Mouse (Mus musculus): ENCODE data around the gene Gp1ba.

The Gp1ba gene

DNA sequence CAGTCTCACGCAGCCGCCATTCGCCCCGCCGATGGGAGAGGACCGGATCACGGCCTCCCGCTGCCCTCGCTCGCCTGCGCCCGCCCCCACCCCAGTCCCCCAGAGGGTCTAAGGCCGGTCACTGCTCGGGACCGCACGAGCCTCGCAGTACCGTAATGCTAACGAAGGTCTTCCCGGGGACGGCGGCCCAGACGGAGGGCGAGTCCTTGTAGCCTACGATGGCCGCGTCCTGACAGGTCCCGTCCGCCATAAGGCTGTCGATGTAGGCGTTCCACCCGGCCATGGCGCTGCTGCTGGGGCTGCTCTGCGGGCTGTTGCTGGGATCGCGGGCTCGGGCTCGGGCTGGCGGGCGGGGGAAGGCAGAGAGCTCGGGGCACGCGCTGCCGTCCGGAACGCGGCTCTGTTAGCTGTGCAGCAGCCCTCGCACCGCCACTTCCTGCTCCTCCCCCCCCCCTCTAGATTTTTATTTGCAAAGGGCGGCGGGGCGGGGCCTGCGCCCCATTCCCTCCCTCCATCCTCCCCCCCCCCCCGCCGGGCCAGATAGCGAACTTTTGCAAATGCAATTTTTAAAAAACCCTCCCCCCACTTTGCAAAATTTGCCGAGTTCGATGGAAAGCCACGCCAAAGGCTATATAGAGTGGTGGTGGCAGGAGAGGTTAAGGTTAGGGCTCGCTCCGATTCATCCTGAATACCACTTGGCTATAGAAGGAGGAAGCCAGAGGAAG is 15.4 kb downstream of the Gp1ba start, which contains the start of gene Pfn1:
TSS of gene Pfn1 (minus strand) at position 447 of the 725 bp plus-strand sequence.
- peak; percentile 78 to 82 for DNase-seq

DNA sequence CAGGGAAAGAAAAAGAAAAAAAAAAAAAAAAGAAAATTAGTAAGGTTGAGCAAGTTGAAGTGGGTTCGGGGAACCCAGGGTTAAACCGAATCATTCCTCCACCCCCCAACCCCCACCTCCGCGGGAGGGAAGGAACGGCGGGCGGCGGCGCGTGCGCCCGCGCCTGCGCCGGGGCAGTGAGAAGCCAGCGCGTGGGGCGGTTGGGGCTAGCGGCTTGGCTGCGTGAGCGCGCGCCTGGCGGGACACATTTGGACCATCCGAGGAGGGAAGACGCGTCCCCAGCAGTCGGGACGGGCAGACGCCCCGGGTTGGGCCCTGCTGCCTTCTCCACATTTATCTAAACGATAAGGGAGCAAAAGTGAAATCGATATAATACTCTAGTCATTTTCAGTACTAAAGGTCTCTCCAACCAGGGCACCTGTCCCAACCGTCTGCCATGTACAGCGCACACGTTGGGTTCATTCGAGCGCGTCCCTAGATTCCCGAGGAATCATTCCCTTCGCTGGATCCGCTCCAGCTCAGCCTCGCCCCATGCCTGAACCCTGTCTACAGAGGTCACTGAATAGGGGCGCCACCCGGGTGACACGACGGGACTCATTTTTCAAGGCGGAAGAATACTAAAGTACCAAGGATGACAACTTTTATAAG is 16.1 kb downstream of the Gp1ba start:
- DNase-seq: peak; percentile 81 to 86

DNA sequence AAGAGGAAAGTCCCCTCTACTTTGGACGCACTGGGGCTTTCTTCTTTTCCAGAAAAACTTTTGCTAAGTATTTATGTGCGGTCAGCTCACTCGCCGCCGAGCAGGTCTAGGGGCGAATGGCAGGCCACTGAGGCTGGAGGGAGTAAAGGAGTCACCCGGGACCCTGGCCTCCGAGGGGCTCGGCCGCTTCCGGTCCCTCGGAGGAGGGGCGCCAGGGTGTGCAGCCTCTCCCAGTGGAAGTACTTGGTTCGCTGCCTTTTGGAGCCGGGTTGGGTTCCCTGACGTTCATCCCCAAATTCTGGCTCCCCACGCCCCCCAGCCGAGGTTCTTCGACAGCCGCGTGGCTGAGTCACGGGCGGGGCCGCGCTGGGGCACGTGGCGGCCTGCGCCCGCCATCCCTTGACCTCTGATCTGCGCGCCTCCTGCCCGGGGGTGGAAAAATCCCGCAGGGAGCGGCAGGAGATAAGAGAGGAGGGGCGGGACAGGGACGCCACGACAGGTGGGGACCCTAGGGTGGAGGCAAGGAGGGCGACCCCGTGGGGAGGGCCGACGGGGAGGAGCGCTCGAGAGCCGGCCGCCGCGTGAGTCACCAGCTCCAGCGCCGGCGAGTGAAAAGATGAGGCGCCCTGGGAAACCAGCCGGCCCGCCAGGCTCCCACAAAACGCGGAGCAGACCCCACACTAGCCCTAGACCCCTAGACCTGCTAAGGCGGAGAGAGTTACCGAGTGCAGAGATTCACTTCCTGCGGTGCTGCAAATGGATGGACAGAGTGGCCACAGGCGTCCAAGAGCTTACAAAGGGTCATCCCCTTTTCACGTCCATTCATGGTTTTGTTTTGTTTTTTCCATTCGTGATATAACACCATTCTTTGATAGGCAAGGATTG is 16.9 kb downstream of the Gp1ba start:
- peak; percentile 18 to 49 for DNase-seq

DNA sequence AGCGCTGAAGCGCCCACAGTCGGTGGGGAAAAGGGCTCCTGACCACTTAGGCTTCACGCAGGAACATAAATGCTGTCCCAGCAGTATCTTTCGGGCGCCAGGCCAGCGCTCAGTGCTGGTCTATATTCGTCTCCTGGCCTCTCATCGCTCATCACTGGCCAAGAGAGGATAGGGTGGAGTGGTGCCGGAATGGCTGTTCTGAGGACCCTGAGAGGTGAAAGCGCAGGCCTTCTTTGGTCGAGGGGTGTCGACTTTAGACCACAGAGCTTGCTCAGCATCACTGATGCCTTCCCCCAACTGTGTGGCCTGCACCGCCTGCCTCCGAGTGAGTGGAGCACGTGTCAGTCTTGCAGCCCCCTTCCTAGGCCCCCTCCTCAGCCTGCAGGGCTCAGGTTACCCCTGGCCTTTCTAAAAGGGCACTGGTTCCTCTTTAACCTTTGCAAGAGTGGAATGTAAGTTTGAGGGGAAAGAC is 17.6 kb downstream of the Gp1ba start:
- peak in 1 of 2 experiments; percentile 47 for DNase-seq

DNA sequence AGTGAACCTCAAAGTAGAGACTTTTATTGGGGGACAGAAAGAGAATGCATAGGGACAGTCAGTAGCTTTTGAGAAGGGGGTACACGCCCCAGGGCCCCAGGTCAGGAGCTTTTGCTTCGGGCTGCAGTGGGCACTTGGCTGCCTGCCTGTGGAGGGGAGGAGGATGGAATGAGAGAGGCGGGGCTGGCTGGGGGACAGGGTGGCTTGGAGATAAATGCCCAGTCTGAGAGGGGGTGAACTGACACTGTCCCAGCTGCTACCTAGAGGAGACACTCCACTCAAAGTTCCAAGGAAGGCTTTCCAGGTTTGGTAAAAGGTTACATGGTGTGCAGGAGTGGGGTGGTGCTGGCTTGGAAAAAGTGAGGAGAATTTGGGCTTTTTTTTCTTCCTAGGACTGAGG is 18.0 kb downstream of the Gp1ba start, which contains the start of gene Eno3:
TSS of gene Eno3 (plus strand) at position 239 of the 400 bp plus-strand sequence.
- peak in 1 of 2 experiments; percentile 24 for DNase-seq

DNA sequence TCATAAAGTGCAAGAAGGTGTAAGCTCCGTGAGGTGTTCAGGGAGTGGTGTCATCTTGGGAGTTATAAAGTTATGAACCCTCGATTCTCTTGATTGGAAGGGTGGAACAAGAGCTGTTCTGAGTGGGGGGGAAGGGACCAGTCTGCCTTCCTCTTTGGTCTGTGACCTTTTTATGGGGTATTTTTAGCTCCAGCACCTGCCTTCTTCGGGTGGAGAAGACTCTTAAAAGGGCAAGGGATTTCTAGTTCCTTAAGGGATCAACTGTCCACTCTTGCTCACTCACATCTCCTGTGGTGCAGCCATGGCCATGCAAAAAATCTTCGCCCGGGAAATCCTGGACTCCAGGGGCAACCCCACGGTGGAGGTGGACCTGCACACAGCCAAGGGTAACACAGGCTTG is 18.7 kb downstream of the Gp1ba start:
- peak in 1 of 2 experiments; percentile 3 for DNase-seq

DNA sequence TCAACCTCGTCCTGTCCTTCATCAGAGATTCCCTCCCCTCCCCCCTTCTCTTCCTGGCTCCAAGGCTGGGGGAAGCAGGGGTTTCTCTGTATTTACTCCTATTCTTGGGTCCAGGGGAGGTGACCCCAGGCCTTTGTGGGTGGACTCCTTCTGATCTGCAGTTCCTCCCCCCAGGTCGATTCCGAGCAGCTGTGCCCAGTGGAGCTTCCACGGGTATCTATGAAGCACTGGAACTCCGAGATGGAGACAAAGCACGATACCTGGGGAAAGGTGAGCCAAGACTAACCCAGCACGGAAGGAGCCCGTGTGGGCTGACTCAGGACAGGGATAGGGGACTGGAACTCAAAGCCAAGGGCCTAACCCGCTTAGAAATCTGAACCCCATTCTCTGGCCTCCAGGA is 19.1 kb downstream of the Gp1ba start:
- DNase-seq: no peak

DNA sequence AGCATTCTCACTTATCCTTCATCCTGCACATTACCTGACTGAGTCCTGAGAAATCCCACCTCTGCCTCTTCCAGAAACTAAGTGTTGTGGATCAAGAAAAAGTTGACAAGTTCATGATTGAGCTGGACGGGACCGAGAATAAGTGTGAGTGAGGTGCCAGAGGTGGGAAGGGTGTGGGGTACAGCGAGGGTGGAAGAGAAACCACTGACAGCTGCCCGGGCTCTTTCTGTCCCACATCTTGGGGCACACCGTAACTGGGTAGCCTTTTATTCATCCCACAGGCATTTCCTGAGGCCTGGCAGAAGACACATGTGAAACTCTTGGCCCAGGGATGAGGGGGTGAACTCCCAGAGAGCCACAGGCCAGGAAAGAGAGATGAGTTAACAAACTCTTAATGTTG is 19.6 kb downstream of the Gp1ba start:
- DNase-seq: no peak

DNA sequence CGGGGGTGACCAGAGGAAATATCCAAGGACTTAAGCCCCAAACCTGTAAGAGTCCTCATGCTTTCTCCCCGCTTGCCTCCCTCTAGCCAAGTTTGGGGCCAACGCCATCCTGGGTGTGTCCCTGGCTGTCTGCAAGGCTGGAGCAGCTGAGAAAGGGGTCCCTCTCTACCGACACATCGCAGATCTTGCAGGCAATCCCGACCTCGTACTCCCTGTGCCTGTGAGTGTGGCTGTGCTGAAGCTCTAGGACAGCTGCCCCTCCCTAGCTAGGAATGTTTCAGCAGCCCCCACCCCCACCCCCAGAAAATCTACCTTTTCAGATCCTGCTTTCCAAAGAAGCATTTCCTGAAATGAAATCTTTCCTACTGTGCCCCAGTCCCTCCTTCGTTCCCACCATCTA is 20.0 kb downstream of the Gp1ba start:
- no peak for DNase-seq

DNA sequence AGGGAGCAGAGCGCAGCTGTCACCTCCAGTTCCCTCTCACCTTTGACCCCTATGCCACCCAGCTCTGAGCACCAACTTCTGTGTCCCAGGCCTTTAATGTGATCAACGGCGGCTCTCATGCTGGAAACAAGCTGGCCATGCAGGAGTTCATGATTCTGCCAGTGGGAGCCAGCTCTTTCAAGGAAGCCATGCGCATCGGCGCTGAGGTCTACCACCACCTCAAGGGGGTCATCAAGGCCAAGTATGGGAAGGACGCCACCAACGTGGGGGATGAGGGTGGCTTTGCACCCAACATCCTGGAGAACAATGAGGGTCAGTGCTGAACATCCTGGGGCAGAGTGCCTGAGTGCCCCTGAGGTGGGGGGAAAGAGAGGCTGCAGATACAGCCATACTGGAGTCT is 21.6 kb downstream of the Gp1ba start:
- DNase-seq: no peak

DNA sequence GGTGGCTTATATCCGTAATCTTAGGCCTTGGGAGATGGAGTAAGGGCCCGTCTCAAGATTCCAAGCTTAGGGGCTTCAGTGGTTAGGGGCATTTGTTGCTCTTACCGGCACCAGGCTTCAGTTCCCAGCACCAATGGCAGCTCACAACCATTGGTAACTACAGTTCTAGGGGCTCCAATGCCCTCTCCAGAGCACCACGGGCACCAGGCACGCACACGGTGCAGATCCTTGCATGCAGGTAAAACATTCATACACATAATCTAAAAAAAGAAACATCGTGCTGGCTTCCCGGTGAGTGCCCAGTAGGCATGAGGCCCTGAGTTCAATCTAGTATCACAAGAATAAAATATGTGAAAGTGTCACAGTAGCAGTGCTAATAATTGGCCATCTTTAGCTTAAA is 24.2 kb downstream of the Gp1ba start:
- DNase-seq: no peak

DNA sequence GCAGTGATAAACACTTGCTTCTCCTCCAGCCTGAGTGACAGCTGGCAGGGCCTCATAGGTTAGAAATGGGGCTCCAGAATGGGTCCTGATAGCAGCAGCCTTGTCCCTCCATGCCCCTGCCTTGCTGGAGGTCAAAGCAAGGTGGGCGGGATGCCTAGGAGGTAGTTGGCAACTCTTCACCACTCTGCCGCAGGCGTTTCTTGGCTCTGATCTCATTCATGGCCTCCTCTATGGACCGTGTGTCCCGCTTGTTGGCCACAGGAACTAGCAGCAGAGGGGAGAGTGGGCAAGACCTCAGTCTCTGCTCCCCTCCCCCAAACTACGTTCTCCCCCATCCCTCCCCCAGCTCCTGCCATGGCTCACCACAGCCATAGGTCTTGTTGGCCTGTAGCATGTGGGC is 25.0 kb downstream of the Gp1ba start:
- DNase-seq: no peak

DNA sequence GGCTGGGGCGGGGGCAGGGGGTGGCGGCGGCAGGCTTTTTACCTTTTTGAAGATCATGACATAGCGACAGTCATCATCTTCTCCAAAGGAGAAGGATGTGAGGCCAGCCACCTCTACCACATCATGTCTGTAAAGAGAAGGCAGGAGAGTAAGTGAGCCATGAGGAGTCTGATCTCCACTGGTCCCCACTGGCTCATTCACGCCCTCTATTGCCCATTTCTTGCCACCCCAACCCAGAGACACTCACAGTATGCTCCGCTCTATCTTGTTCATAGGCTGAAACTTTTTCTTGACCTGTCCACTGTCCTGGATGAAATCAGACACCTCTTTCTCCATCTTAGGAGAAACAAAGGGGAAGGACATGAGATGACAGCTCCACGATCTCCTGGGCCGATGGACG is 25.8 kb downstream of the Gp1ba start:
- no peak for DNase-seq

DNA sequence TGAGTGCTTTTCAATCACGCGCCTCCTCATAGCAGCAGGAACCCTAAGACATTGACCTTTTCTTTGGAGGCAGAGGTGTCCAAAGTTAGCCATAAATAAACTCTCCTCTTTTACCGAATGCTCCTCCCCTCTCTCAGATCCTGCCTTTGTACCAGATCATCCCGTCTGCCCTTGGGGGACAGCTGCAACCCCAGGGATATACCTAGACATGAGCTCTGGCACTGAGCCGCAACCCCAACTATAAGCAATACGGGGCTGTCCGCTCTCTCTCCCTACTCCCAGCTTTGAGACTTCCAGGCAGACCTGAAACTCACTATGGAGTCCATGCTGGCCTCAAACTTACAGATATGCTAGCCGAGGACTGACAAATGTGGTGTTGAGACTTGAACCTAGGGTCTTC is 27.8 kb downstream of the Gp1ba start:
- DNase-seq: no peak

DNA sequence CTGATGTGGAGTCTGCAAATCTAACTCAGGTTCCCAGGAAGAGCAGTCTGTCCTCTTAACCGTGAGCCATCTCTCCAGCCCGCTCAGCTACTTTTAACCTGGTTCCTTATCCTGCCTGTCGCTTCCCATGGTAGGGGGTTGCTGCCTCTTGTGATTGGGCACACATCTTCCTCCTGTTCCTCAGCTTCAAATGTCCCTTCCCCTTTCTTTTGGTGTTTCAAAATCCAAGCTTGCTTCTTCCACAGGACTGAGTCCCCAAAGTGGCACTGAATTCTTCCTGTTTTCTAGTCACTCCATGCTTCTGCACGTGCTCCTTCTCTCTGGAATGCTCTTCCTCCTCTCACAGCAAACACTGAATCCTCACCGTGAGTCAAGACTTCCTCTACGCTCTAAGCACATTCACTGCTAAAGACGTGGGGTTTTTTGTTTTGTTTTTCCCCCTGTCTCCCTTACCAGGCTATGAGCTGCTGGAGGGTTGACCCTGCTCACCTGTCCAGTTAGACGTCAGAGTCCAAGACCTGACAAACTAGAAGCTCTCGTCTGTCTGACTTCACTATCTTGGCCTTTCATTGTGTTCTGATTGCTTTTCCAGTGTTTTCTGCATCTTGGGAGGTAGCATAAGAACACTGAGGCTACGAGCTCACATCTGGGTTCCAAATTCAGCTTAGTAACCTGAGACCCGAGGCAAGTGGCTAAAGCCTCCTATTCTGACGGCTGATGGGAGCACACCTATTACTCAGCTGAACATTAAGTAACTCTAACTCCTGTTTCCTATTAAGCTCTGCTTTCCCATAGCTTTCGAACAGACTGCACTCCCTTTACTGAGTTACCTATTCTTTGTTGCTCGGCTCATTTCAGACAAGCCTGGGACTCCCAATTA is 28.6 kb downstream of the Gp1ba start:
- no peak for DNase-seq

DNA sequence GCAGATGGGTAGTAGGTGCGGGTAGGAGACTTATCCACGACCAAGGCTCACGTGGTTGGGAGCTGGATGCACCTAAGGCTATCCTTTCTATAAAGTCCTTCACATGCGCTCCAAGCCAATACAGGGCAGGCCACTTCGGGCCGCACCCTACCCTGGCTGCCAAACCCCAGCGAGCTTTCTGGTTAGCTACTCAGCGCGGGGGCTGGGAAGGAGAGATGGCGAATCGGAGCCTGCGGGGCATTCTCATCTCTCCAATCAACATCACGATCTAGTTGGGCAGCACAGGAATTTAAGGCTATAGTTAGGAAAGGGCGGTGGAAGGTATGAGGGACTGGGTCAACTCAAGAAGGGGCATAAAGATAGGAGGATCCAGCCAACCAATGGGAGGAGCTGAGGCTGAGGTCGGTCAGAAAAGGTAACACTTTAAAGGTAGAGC is 29.4 kb downstream of the Gp1ba start:
- no peak for DNase-seq

DNA sequence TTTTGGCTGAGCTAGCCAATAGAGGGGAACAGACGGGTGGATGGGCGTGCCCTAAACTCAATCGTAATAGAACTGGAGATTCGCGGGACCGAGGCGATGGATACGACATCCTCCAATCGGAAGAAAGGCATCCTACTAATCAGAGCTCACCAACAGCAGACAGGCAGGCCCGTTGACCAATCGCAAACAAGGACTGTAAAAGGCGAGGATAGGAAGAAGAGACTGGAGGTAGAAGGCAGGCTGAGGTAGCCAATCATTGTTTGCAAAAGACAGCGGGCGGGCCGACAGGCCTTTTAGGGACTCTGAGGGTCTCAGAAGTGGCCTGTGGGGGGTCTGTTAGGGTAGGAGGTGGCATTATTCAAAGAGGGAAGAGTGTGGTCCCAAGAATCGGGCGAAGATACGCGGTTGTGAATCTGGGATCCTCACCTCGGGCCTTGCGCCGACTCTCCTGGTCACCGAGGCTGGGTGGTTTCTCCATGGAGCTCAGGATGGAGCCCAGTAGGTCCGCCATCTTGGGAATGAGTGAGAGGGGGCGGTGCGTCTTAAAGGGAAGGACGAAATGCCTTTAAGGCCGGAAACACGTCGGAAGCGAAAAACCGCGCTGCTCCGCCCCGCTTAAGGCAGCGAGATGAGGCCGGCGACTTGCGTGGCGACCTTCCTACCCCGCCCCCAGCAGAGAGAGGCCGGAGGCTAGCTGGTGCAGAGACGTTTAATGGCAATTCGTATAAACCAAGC is 30.0 kb downstream of the Gp1ba start, which contains the start of gene Spag7:
TSS of gene Spag7 (minus strand) at position 646 of the 735 bp plus-strand sequence.
- peak; percentile 94 to 100 for DNase-seq

DNA sequence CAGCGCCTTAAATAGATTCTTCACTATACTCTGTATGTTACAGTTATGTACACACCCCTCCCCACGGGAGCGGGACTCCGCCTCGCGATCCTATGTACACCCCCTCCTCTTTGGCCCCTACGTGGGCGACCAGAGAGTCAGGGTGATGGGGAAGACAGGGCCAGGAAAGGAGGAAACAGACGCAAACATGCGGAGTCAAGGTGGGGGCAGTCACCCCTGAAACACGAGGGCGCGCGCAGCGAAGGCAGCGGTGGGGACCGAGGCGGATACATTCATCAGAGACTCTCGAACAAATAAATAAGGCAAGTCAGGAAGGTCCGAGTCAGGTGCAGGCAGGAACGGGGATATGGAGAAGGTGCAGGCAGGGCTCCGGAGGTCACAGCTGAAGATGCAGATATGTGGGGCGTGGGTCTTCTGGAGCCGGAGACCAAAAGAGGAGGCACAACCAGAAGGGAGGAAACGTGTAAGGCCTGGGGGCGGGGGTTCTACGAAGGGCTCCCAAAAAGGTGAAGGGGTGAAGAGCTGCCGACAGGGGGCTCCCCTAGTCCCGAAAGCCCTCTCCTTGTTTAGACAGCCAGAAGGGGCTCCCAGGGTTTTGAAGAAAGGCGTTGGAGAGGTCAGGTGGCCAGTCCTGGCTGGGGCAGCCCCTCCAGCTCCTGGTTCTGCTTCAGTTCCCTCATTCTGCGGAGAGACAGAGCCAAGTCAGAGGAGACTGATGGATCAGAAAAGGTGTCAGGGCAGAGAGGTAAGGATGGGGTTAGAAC is 30.8 kb downstream of the Gp1ba start:
- peak; percentile 73 to 76 for DNase-seq

DNA sequence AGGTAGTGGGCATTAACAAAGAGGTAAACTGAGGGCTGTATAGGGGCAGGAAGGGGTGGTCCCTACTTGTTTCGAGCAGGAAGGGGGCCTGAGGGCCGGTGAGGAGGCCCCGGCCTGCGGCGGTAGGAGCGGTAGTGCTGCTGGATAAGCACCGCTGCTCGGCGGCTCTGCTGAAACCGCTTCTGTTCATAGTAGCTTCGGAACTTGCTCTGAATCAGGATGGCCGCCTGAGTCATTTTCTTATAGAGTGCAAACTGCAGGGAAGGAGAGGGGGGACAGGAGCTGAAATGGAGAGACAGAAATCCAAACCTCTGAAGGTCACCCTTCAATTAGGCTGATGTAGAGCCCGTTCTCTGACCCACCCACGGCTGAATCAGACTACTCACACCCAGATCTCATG is 31.6 kb downstream of the Gp1ba start:
- peak in 1 of 2 experiments; percentile 33 for DNase-seq

DNA sequence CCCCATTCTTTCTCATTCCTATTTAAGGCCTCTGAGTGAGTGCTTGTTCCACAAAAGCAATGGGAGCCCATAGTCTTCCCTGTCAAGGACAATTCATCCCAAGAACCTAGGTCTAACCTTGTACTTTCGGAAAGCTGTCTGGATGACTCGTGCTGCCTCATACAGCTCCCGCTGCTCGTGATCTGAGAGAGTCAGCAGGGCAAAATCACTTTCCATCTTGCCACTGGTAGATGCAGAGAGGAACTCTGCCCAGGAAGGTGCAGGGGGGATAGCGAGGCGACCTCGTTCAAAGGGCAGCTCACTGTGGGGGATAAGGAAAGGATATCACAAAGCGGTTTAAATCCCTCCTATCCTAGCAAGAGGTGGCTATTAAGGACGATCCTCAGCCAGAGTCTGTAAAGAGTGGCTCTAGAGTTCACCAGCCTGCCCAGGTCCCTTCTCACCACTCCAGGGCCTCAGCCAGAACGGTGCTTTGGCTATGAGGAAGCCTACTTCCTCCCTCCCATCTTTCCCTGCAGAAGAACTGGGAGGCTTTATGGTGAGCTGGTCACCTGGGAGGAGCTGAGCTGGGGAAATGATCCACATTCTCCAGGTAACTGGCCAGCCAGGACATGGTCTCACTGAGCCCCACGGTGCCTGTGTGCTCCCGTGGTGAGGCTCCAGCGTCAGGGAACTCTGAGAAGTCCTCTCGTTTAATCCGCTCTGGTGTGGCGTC is 32.6 kb downstream of the Gp1ba start:
- no peak for DNase-seq

Measured in cerebellum, adult 18-20 months (tissue).